Mouse (Mus musculus): ENCODE measurements around the gene Sertad3.
A peak's percentile ranks its signal among the peaks of the same experiment; 100 is the strongest.

Sertad3 gene

GRCm38 (mm10) chr7:27460477-27460876 is 13.1 kb upstream of the Sertad3 start:
- no peak for DNase-seq (ENCODE audit: low read depth, low spot score)

- DNase-seq (ENCODE audit: low read depth, low spot score): no peak
Measured at GRCm38 (mm10) chr7:27467648-27468047, 5.9 kb upstream of the Sertad3 start.

GRCm38 (mm10) chr7:27471390-27472120 is 2.0 kb upstream of the Sertad3 start:
- DNase-seq (ENCODE audit: low read depth, low spot score): no peak

GRCm38 (mm10) chr7:27472596-27472995 is 972 bp upstream of the Sertad3 start:
- DNase-seq (ENCODE audit: low read depth, low spot score): no peak

- no peak for DNase-seq (ENCODE audit: low read depth, low spot score)
Measured at GRCm38 (mm10) chr7:27473835-27474489, 394 bp downstream of the Sertad3 start.

GRCm38 (mm10) chr7:27474490-27474954 is 954 bp downstream of the Sertad3 start:
- DNase-seq (ENCODE audit: low read depth, low spot score): peak; percentile 100

- no peak for DNase-seq (ENCODE audit: low read depth, low spot score)
Measured at GRCm38 (mm10) chr7:27475596-27475995, 2.0 kb downstream of the Sertad3 start.

- no peak for DNase-seq (ENCODE audit: low read depth, low spot score)
Measured at GRCm38 (mm10) chr7:27476098-27476635, 2.6 kb downstream of the Sertad3 start.

- DNase-seq (ENCODE audit: low read depth, low spot score): no peak
Measured at GRCm38 (mm10) chr7:27478561-27478960, 5.0 kb downstream of the Sertad3 start.

- DNase-seq (ENCODE audit: low read depth, low spot score): no peak
Measured at GRCm38 (mm10) chr7:27479750-27480149, 6.2 kb downstream of the Sertad3 start.

- DNase-seq (ENCODE audit: low read depth, low spot score): no peak
Measured at GRCm38 (mm10) chr7:27480506-27480905, 6.9 kb downstream of the Sertad3 start.

GRCm38 (mm10) chr7:27480927-27481626 is 7.5 kb downstream of the Sertad3 start:
- no peak for DNase-seq (ENCODE audit: low read depth, low spot score)

- DNase-seq (ENCODE audit: low read depth, low spot score): peak; percentile 30
Measured at GRCm38 (mm10) chr7:27481627-27481969, 8.0 kb downstream of the Sertad3 start.

GRCm38 (mm10) chr7:27483860-27484259 is 10.3 kb downstream of the Sertad3 start:
- DNase-seq (ENCODE audit: low read depth, low spot score): peak; percentile 50

- no peak for DNase-seq (ENCODE audit: low read depth, low spot score)
Measured at GRCm38 (mm10) chr7:27486102-27486769, 12.7 kb downstream of the Sertad3 start.

- peak; percentile 100 for DNase-seq (ENCODE audit: low read depth, low spot score)
Measured at GRCm38 (mm10) chr7:27486770-27487697, 13.5 kb downstream of the Sertad3 start, which contains the start of gene Sertad1. Sertad1 (plus strand) TSS chr7:27486910.

GRCm38 (mm10) chr7:27487740-27488268 is 14.2 kb downstream of the Sertad3 start:
- peak; percentile 70 for DNase-seq (ENCODE audit: low read depth, low spot score)

GRCm38 (mm10) chr7:27489270-27489869 is 15.8 kb downstream of the Sertad3 start:
- no peak for DNase-seq (ENCODE audit: low read depth, low spot score)

- no peak for DNase-seq (ENCODE audit: low read depth, low spot score)
Measured at GRCm38 (mm10) chr7:27490227-27490542, 16.6 kb downstream of the Sertad3 start.

All from ES-CJ7 (cell line).